Mouse (Mus musculus): ENCODE results near the gene Fhl1.

- TF ChIP-seq CTCF (IDR thresholded peaks at IDR 0.05; ENCODE audit: extremely low read depth, insufficient read depth, insufficient read length, insufficient replicate concordance) (no peak), POLR2A (IDR thresholded peaks at IDR 0.05; ENCODE audit: low read depth, low read length) (no peak)
Measured at GRCm38 (mm10) chrX:56712666-56713065, 18.9 kb upstream of the Fhl1 start.

Data from spleen, adult 2 months (tissue).